Comparison of ENCODE assay signal across 13 mouse cellular contexts in the genomic region with DNA sequence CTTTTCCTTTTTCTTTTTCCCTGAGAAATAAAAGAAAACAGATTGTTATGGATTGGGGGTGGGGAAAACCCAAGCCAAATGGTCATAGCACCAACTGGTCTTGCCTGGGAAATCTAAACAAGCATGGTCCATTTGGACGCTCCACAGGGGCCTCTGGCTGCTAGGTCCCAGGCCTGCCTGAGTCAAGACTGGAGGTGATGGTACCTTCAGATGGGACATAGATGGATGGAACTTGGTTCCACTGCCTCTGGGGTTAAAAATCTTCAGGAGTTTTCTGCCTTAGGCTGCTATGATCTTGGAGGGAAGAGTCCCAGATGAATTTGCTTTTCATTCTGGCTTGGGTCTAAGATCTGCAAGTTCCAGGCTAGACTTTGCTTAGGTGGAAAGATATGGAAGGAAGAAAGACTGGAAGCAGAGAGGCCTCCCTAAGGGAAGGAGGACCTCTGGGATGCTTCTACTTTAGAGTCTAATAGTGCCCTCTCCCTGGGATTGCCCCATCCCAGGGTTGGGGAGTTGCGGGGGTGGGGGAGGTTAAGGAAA. TPM values are rescaled to one million over a fixed set of nuclear protein-coding genes. Genes with fewer than 3 reads are reported as not detected.
A peak's percentile ranks its signal among the peaks of the same experiment; 100 is the strongest.
DNase-seq lines count a peak whose midpoint lies in the region; ATAC-seq and TF ChIP-seq lines count a peak whose summit lies in the region.
"Had no signal": no experiment of that assay in that cellular context is flagged by ENCODE, and none has a peak within 500 bp of the region (broad histone marks: within the 10 kb centered on the region; RNA-seq: fewer than 3 reads in every experiment).

No protein-coding gene starts in this region.

- TF ChIP-seq CTCF in lung, embryonic 14.5 days (IDR thresholded peaks at IDR 0.05; ENCODE audit: low read depth) = no peak
- no peak for TF ChIP-seq CTCF in small intestine, adult 2 months (IDR thresholded peaks at IDR 0.05; ENCODE audit: extremely low read depth, insufficient read length, insufficient replicate concordance, low read depth, low read length)

- peak overlapping the region; percentile 64 for H3K4me3 ChIP-seq in lung, embryonic 14.5 days (ENCODE audit: low read depth, low read length)
- H3K4me3 ChIP-seq in hindbrain, embryonic 12.5 days = peak overlapping the region; percentile 42
- H3K4me3 ChIP-seq in kidney, embryonic 14.5 days (ENCODE audit: low read length) = peak overlapping the region; percentile 6; the same call in 1 of the 2 replicates
- no peak overlapping the region for H3K4me3 ChIP-seq in small intestine, adult 2 months (ENCODE audit: low read depth, low read length)
- H3K4me3 ChIP-seq: heart, adult 2 months; liver, embryonic 15.5 days; midbrain, embryonic 15.5 days had no signal

- DNase-seq in lung, embryonic 14.5 days = peak; percentile 64
- DNase-seq in lung, postnatal 25 days (ENCODE audit: low spot score) = no peak
- DNase-seq in heart, postnatal 10 days = no peak
- no peak for DNase-seq in gastrocnemius, postnatal 25 days
- no peak for DNase-seq in heart, postnatal 14 days
- DNase-seq: forebrain, postnatal 0 days; heart, adult 2 months had no signal

- TF ChIP-seq POLR2A in small intestine, adult 2 months (IDR thresholded peaks at IDR 0.05; ENCODE audit: low read depth, low read length) = no peak

- intact Hi-C loops in heart, postnatal 10 days (cut with DNase I) = no loop called here
- intact Hi-C loops in heart, postnatal 14 days (cut with DNase I) = no loop called here

- H3K27me3 ChIP-seq in lung, embryonic 14.5 days (ENCODE audit: insufficient read depth, low read length) = peaks cover 43% of the 10 kb centered on the region
- H3K27me3 ChIP-seq in hindbrain, embryonic 12.5 days = peaks cover 90% of the 10 kb centered on the region
- H3K27me3 ChIP-seq in kidney, embryonic 14.5 days (ENCODE audit: control insufficient read depth, insufficient read depth, low read length) = no peaks in the 10 kb centered on the region
- peaks cover 42% of the 10 kb centered on the region for H3K27me3 ChIP-seq in small intestine, adult 2 months (ENCODE audit: control insufficient read depth, insufficient read depth, low read length)

- ATAC-seq in lung, embryonic 14.5 days (ENCODE audit: insufficient read depth) = no peak
- ATAC-seq in hindbrain, embryonic 12.5 days (ENCODE audit: low FRiP score) = no peak
- ATAC-seq in kidney, embryonic 14.5 days (ENCODE audit: low FRiP score, low TSS enrichment) = no peak
- ATAC-seq: forebrain, postnatal 0 days; midbrain, embryonic 15.5 days had no signal

- peak overlapping the region; percentile 100 for H3K27ac ChIP-seq in lung, embryonic 14.5 days (ENCODE audit: low read depth)
- peak overlapping the region; percentile 95 for H3K27ac ChIP-seq in hindbrain, embryonic 12.5 days
- H3K27ac ChIP-seq in kidney, embryonic 14.5 days (ENCODE audit: low read depth, low read length) = peak overlapping the region; percentile 100
- H3K27ac ChIP-seq in small intestine, adult 2 months (ENCODE audit: insufficient read depth, low read depth, low read length) = peak overlapping the region; percentile 55
- H3K27ac ChIP-seq: heart, adult 2 months; liver, embryonic 15.5 days; midbrain, embryonic 15.5 days had no signal

- peaks cover 54% of the 10 kb centered on the region for H3K36me3 ChIP-seq in lung, embryonic 14.5 days (ENCODE audit: insufficient read depth)
- H3K36me3 ChIP-seq in hindbrain, embryonic 12.5 days = no peaks in the 10 kb centered on the region
- peaks cover 37% of the 10 kb centered on the region for H3K36me3 ChIP-seq in kidney, embryonic 14.5 days (ENCODE audit: control insufficient read depth, insufficient read depth, low read length)
- no peaks in the 10 kb centered on the region for H3K36me3 ChIP-seq in small intestine, adult 2 months (ENCODE audit: control insufficient read depth, insufficient read depth, low read length)
- H3K36me3 ChIP-seq: liver, embryonic 15.5 days; midbrain, embryonic 15.5 days had no signal

- WGBS in lung, embryonic 14.5 days = 25% methylated on average over 2 of the region's 2 CpGs
- 8% methylated on average over 2 of the region's 2 CpGs for WGBS in hindbrain, embryonic 12.5 days
- 23% methylated on average over 2 of the region's 2 CpGs for WGBS in kidney, embryonic 14.5 days
- whole genome bisulfite sequencing in small intestine, adult 2 months = 65% methylated on average over 2 of the region's 2 CpGs

- H3K4me1 ChIP-seq in lung, embryonic 14.5 days (ENCODE audit: insufficient read depth) = peaks cover 28% of the 10 kb centered on the region
- peaks cover 30% of the 10 kb centered on the region for H3K4me1 ChIP-seq in hindbrain, embryonic 12.5 days
- H3K4me1 ChIP-seq in kidney, embryonic 14.5 days (ENCODE audit: control insufficient read depth, insufficient read depth, low read length) = peaks cover 84% of the 10 kb centered on the region
- H3K4me1 ChIP-seq in small intestine, adult 2 months (ENCODE audit: control insufficient read depth, insufficient read depth, insufficient read length, low read length) = peaks cover 2% of the 10 kb centered on the region; the same call in 1 of the 2 replicates

- H3K4me2 ChIP-seq in lung, embryonic 14.5 days = peak overlapping the region; percentile 84
- H3K4me2 ChIP-seq in hindbrain, embryonic 12.5 days (replicated peaks) = peak overlapping the region; percentile 62
- H3K4me2 ChIP-seq in kidney, embryonic 14.5 days (replicated peaks; ENCODE audit: low read depth, low read length) = peak overlapping the region; percentile 73
- H3K4me2 ChIP-seq: liver, embryonic 15.5 days; midbrain, embryonic 15.5 days had no signal

- H3K9me3 ChIP-seq in lung, embryonic 14.5 days (ENCODE audit: low read depth, low read length) = no peaks in the 10 kb centered on the region
- H3K9me3 ChIP-seq in hindbrain, embryonic 12.5 days (replicated peaks) = no peaks in the 10 kb centered on the region
- no peaks in the 10 kb centered on the region for H3K9me3 ChIP-seq in kidney, embryonic 14.5 days (ENCODE audit: control insufficient read depth, low read length)
- H3K9me3 ChIP-seq: liver, embryonic 15.5 days; midbrain, embryonic 15.5 days had no signal

- peak overlapping the region; percentile 97 for H3K9ac ChIP-seq in lung, embryonic 14.5 days
- peak overlapping the region; percentile 85 for H3K9ac ChIP-seq in hindbrain, embryonic 12.5 days
- peak overlapping the region; percentile 77; the same call in 1 of the 2 replicates for H3K9ac ChIP-seq in kidney, embryonic 14.5 days (ENCODE audit: low read depth, low read length)
- H3K9ac ChIP-seq: forebrain, postnatal 0 days; liver, embryonic 15.5 days; midbrain, embryonic 15.5 days had no signal

RNA-seq across cellular contexts. Expression of a gene that starts 7.0 kb away (rescaled TPM):
- polyA plus RNA-seq in lung, embryonic 14.5 days (2014; fragmentation: Nextera tagmentation; extraction: Ambion mirVana) = 48.9 and 51.6 TPM in 2 replicates
- polyA plus RNA-seq in hindbrain, embryonic 12.5 days (2016; fragmentation: Nextera tagmentation; extraction: Ambion mirVana) = 58.2 and 73.9 TPM in 2 replicates
- 49.9 and 67.2 TPM in 2 replicates for polyA plus RNA-seq in kidney, embryonic 14.5 days (2014; fragmentation: Nextera tagmentation; extraction: Ambion mirVana)
- polyA plus RNA-seq in small intestine, adult 2 months (2012; rRNA removed) = 9.9 TPM in 2 replicates
- 1 to 10 TPM; 1.6 to 1.7 TPM for total RNA-seq in heart, postnatal 10 days (2021)
- total RNA-seq in gastrocnemius, postnatal 25 days (2021) = under 1 TPM; 0.15 to 0.24 TPM
- total RNA-seq in heart, postnatal 14 days (2021) = 1 to 10 TPM in 1 of 2 experiments, under 1 TPM in 1; 0.78 to 1.3 TPM
- total RNA-seq: CH12.LX; forebrain, postnatal 0 days had no signal
- polyA plus RNA-seq: forebrain, postnatal 0 days had no signal

RNA-seq across cellular contexts. Expression of a gene that starts 20.1 kb away (rescaled TPM):
- 3.9 and 6.3 TPM in 2 replicates for polyA plus RNA-seq in lung, embryonic 14.5 days (2014; fragmentation: Nextera tagmentation; extraction: Ambion mirVana)
- 15.3 and 19.3 TPM in 2 replicates for polyA plus RNA-seq in hindbrain, embryonic 12.5 days (2016; fragmentation: Nextera tagmentation; extraction: Ambion mirVana)
- 8.2 and 8.6 TPM in 2 replicates for polyA plus RNA-seq in kidney, embryonic 14.5 days (2014; fragmentation: Nextera tagmentation; extraction: Ambion mirVana)
- polyA plus RNA-seq in small intestine, adult 2 months (2012; rRNA removed) = 3.5 and 5.5 TPM in 2 replicates
- 1 to 10 TPM; 1.1 TPM for total RNA-seq in heart, postnatal 10 days (2021)
- under 1 TPM; 0.43 to 0.78 TPM for total RNA-seq in gastrocnemius, postnatal 25 days (2021)
- total RNA-seq in heart, postnatal 14 days (2021) = under 1 TPM; 0.76 to 0.79 TPM
- total RNA-seq: forebrain, postnatal 0 days had no signal
- polyA plus RNA-seq: forebrain, postnatal 0 days; midbrain, embryonic 15.5 days had no signal

RNA-seq across cellular contexts. Expression of a gene that starts 22.3 kb away (rescaled TPM):
- polyA plus RNA-seq in lung, embryonic 14.5 days (2014; fragmentation: Nextera tagmentation; extraction: Ambion mirVana) = 0.08 TPM in 1 of 2 replicates, not detected in the other
- 0.82 and 2.2 TPM in 2 replicates for polyA plus RNA-seq in hindbrain, embryonic 12.5 days (2016; fragmentation: Nextera tagmentation; extraction: Ambion mirVana)
- 0.27 and 0.37 TPM in 2 replicates for polyA plus RNA-seq in kidney, embryonic 14.5 days (2014; fragmentation: Nextera tagmentation; extraction: Ambion mirVana)
- polyA plus RNA-seq in small intestine, adult 2 months (2012; rRNA removed) = not detected in 2 replicates
- not detected for total RNA-seq in heart, postnatal 10 days (2021)
- not detected for total RNA-seq in gastrocnemius, postnatal 25 days (2021)
- not detected for total RNA-seq in heart, postnatal 14 days (2021)
- total RNA-seq: CH12.LX; forebrain, postnatal 0 days; heart, adult 2 months had no signal
- polyA plus RNA-seq: forebrain, postnatal 0 days; heart, adult 2 months; liver, embryonic 15.5 days; midbrain, embryonic 15.5 days had no signal

RNA-seq across cellular contexts. Expression of a gene that starts 25.2 kb away (rescaled TPM):
- 3.8 and 3.9 TPM in 2 replicates for polyA plus RNA-seq in lung, embryonic 14.5 days (2014; fragmentation: Nextera tagmentation; extraction: Ambion mirVana)
- 7.7 and 8.1 TPM in 2 replicates for polyA plus RNA-seq in hindbrain, embryonic 12.5 days (2016; fragmentation: Nextera tagmentation; extraction: Ambion mirVana)
- polyA plus RNA-seq in kidney, embryonic 14.5 days (2014; fragmentation: Nextera tagmentation; extraction: Ambion mirVana) = 4.2 and 8.6 TPM in 2 replicates
- 1.4 and 2.9 TPM in 2 replicates for polyA plus RNA-seq in small intestine, adult 2 months (2012; rRNA removed)
- total RNA-seq in heart, postnatal 10 days (2021) = 1 to 10 TPM; 1.1 TPM
- total RNA-seq in gastrocnemius, postnatal 25 days (2021) = under 1 TPM; 0.24 to 0.38 TPM
- 1 to 10 TPM; 1.0 to 1.3 TPM for total RNA-seq in heart, postnatal 14 days (2021)
- total RNA-seq: forebrain, postnatal 0 days had no signal
- polyA plus RNA-seq: forebrain, postnatal 0 days; midbrain, embryonic 15.5 days had no signal

RNA-seq across cellular contexts. Expression of a gene that starts 40.1 kb away (rescaled TPM):
- 65.9 and 76.1 TPM in 2 replicates for polyA plus RNA-seq in lung, embryonic 14.5 days (2014; fragmentation: Nextera tagmentation; extraction: Ambion mirVana)
- 74.3 and 126 TPM in 2 replicates for polyA plus RNA-seq in hindbrain, embryonic 12.5 days (2016; fragmentation: Nextera tagmentation; extraction: Ambion mirVana)
- polyA plus RNA-seq in kidney, embryonic 14.5 days (2014; fragmentation: Nextera tagmentation; extraction: Ambion mirVana) = 22.1 and 24.3 TPM in 2 replicates
- polyA plus RNA-seq in small intestine, adult 2 months (2012; rRNA removed) = 1.8 and 3.2 TPM in 2 replicates
- under 1 TPM; 0.45 to 0.62 TPM for total RNA-seq in heart, postnatal 10 days (2021)
- total RNA-seq in gastrocnemius, postnatal 25 days (2021) = under 1 TPM; 0.38 to 0.64 TPM
- total RNA-seq in heart, postnatal 14 days (2021) = under 1 TPM; 0.19 to 0.22 TPM
- total RNA-seq: forebrain, postnatal 0 days had no signal
- polyA plus RNA-seq: forebrain, postnatal 0 days had no signal
